Mouse (Mus musculus) CD4-positive, CD25-positive, alpha-beta regulatory T cell (primary cell): ENCODE data around the gene Gm28053. TPM values are rescaled to one million over a fixed set of nuclear protein-coding genes. Genes with fewer than 3 reads are reported as not detected.

Source experiments
- polyA plus RNA-seq: library from polyadenylated mRNA; unstranded; fragments of 100-300 nt; shearing (Covaris generic); gene quantifications from one replicate; pipeline ENCODE4 v1.2.1, GENCODE M21; 2017

Gene Gm28053
- 25.5 TPM for polyA plus RNA-seq

DNA sequence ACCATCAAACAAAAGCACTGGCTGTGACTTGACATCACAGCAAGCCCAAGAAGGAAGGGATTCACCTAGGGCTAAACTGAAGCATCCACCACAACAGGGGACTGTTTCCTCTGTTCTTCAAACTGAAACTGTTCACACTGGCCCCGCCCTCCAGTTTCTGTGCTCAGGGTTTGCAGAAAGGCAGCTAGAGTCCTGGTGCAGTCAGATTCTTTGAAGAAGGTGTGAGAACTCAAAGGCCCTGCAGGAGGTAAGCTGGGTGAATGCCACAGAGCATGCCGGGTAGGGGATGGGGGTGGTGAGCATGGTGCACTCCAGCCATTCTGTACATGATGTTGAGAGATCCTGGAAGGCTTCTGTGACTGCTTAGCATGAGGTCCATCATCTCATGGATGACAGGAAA, at the start of gene Gm28053, which contains the start of gene Gimap7:
Gm28053 (plus strand) TSS at position 153 of the 400 bp plus-strand sequence.
Gimap7 (plus strand) TSS at position 167 of the 400 bp plus-strand sequence.

DNA sequence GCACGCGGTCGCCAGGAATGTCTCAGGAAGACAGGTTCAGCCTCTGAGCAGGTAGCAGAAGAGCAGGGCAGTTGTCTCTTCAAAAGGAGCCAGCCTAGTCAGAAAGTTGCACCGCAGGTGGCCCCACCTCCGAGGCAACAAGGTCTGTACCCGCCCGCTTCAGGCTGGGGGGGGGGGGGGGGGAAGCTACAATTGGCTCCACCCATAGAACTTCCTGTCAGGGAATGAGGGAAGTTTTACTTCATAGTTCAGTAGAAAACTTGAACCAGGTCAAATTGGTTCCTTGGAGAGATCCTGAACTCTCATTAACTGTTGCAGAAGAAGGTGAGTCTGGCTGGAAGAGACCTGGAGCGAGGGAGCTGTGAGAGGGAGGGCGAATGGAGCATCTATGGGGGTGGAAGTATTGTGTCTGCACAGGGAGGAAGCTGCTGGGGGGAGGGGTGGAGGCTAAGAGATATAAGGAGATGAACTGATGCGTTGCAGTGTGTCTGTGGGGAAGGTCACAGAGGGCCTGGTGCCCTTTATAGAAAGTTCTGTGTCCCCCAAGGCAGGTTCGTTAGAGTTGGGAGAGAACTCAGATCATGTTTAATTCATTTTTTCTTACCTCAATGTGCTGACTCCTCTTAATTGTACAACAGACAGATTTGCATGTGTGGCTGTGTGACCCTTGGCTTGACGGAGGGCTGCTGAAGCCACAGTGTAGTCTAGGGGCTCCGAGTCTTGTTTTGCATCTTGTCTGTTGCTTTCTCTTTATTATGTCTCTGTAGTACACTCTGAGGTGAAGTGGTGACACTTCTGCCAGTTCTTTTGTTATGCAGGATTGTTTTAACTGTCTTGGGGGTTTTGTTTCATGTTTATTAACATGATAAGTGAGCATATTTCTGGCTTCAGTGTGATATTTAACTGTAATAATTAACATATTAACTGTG, 42.2 kb upstream of the Gm28053 start, which contains the start of gene Gimap9:
Gimap9 (plus strand) TSS at position 199 of the 929 bp plus-strand sequence.

DNA sequence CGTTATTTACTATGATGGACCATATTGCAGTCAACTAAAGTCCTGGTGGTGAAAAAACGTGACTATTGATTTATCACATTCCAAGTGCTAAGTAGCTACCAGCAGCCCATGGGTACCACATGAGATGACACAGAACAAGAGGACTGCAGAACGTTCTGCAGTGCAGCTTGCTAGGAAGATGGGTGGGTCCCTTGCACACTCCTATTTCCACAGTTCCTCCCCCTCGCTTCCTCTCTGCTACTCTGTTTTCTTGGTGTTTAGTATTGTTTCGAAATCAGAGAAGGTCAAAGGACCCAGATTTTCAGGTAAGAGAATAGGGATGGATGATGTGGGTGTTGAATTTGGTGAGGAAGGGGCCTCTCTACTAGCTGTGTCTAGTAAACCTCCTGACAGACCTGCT, 34.1 kb upstream of the Gm28053 start, which contains the start of gene Gimap4:
Gimap4 (plus strand) TSS at position 231 of the 400 bp plus-strand sequence.

DNA sequence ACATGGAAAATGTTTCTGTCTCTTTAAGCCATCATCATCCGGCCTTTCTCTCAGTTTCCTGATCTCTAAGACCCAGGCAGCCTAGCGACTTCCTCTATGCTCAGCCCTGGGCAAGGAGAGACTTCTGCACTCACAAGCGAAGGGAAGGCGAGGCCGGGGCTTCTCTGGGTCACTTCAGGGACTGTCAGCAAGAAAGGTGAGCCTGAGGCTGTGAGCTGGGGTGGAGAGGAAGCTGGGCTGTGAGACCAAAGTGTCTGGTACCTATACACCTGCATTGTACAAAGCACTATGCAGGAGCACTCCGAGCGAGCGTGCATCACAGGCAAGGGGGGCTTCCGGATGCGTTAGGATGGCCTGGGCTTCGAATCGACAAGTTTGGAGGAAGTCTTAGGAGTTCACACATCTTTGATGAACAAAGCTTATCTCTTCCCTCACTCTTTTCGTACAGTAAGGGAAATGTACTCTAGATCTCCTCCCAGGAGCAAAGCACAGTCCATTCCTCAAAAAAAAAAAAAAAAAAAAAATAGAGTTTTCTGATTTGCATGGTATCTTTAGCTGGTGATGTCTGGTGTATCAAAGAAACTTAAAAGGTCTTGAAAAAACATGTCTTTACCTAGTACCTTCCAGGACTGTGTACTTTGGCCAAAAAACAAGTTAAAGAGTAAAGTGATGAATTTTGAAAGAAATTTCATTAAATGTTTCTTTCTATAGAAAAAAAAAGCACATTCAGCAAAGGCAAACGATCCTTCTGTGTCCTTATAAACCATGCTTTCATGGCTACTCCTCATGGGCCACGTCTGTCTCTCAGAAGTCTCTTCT, 20.8 kb downstream of the Gm28053 start, which contains the start of gene Gimap1:
Gimap1 (plus strand) TSS at position 94 of the 819 bp plus-strand sequence.

DNA sequence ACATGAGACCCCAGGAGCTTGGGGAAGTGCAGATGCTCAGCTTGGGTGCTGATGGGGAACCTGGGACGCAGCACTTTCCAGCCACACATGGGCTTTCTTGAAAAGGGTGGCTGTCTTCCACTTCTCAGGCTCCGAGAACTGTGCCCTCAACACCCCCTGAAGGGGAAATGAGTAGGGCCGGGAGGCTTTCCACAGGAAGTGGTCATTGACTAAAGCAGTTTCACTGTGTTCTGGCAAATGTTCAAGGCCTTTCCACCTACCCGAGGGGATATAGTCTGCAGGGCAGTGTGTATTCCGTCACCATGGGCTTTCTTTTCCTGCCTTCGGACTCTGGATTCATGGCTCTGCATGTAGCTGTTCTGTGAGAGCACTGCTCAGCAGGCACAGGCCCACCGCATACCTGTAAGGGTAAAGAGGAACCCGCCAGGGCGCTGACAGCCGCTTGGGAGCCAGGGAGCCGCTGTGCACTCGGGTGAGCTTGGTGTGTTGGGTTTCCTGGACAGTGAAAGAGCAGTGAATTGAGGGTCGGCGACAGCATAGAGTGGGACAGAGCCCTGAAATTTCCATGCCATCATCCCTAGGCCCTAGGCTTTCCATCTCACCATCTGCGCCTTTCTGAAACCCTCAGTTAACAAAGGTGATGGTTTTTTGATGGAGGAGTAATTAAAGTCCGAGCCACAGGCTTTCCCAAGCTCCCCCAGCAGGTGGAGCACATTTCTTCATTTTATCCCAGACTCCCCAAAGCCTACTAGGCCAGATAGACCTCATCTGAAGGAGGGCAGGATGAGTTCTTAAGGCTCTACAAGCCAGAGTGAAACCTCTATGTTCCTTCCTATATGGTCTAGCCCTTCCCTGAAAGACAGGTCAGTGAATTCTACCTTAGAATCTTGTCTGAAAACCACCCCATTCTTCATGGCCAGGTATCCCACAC, 27.8 kb downstream of the Gm28053 start, which contains the start of gene Gimap5:
Gimap5 (plus strand) TSS at position 239 of the 931 bp plus-strand sequence.

DNA sequence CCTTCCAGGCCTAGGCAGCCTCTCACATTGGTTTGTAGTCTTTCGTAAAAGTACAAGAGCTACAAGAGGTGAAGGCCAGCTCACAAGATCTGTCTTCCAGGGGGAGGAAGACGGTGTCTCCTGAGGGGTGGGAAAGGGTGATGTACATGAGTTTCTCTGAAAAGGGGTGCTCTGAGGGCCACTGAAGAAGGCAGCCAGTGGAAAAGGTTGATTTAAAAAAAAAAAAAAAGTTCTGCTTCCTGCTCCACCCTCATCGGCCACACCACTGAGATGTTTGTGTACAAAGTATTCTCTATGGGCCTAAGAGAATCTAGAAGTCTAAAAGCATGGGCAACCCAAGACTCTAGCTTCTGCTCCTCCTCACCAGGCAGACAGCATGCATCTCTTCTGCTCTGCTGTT, 52.3 kb downstream of the Gm28053 start, which contains the start of gene Gimap3:
Gimap3 (minus strand) TSS at position 156 of the 400 bp plus-strand sequence.

Other genes starting within 250 kb of the Gm28053 start
- gene Atp6v0e2, start 181.0 kb upstream of the Gm28053 start, polyA plus RNA-seq, result 0.24 TPM
- 44.5 TPM for gene Lrrc61, start 163.8 kb upstream of the Gm28053 start, polyA plus RNA-seq
- 0.17 TPM for gene Rarres2, start 145.8 kb upstream of the Gm28053 start, polyA plus RNA-seq
- gene Gm45021, start 129.0 kb upstream of the Gm28053 start, polyA plus RNA-seq, result not detected
- 2.7 TPM for gene Repin1, start 124.7 kb upstream of the Gm28053 start, polyA plus RNA-seq
- not detected for gene Gm44965, start 124.7 kb upstream of the Gm28053 start, polyA plus RNA-seq
- gene Zfp775, start 116.5 kb upstream of the Gm28053 start, polyA plus RNA-seq, result 9.4 TPM
- gene AI854703, start 91.8 kb upstream of the Gm28053 start, polyA plus RNA-seq, result 4.3 TPM
- gene Gimap8, start 71.4 kb upstream of the Gm28053 start, polyA plus RNA-seq, result 154 TPM
- gene Gimap9, start 42.5 kb upstream of the Gm28053 start, polyA plus RNA-seq, result 297 TPM
- 1,429 TPM for gene Gimap4, start 34.1 kb upstream of the Gm28053 start, polyA plus RNA-seq
- gene Gimap6, start 10.4 kb upstream of the Gm28053 start, polyA plus RNA-seq, result 921 TPM
- gene Gimap7, start within 50 bp of the Gm28053 start, polyA plus RNA-seq, result 299 TPM
- 563 TPM for gene Gimap1, start 20.4 kb downstream of the Gm28053 start, polyA plus RNA-seq
- gene Gimap5, start 27.6 kb downstream of the Gm28053 start, polyA plus RNA-seq, result 207 TPM
- gene Gimap3, start 52.2 kb downstream of the Gm28053 start, polyA plus RNA-seq, result 2,001 TPM
- gene Tmem176a, start 122.3 kb downstream of the Gm28053 start, polyA plus RNA-seq, result 5.5 TPM
- gene Tmem176b, start 122.9 kb downstream of the Gm28053 start, polyA plus RNA-seq, result 8.6 TPM
- not detected for gene Aoc1, start 154.3 kb downstream of the Gm28053 start, polyA plus RNA-seq
- gene 1600015I10Rik, start 211.3 kb downstream of the Gm28053 start, polyA plus RNA-seq, result not detected